Mouse (Mus musculus) forebrain, embryonic 11.5 days (tissue): ENCODE results near the gene Nudt7. TPM values are rescaled to one million over a fixed set of nuclear protein-coding genes. Genes with fewer than 3 reads are reported as not detected.

ENCODE experiments used
- ATAC-seq: fragments of 200-750 bp; cut with Nextera tagmentation; replicated peaks from 2 replicates; pipeline ENCODE4 v1.8.0; 2017; ENCODE audit warnings: moderate TSS enrichment; ENCODE audit not compliant: low FRiP score
- DNase-seq: peaks from one replicate; pipeline ENCODE4 v3.0.0-alpha.2; 2017; ENCODE audit warnings: low spot score
- H3K27ac ChIP-seq: fragments of 300-500 bp; sonication (generic); 2 replicates; pipeline ENCODE4 v1.5.1; 2014; ENCODE audit warnings: low read depth, low read length
- H3K27me3 ChIP-seq: fragments of 300-500 bp; sonication (generic); 2 replicates; pipeline ENCODE4 v1.6.1; 2014; ENCODE audit warnings: mild to moderate bottlenecking, low read length, mixed read lengths; ENCODE audit not compliant: control insufficient read depth, insufficient read depth
- H3K36me3 ChIP-seq: fragments of 300-500 bp; sonication (generic); 2 replicates; pipeline ENCODE4 v1.6.1; 2014; ENCODE audit warnings: mild to moderate bottlenecking, low read length, moderate library complexity, mixed read lengths; ENCODE audit not compliant: control insufficient read depth, insufficient read depth
- H3K4me1 ChIP-seq: fragments of 300-500 bp; sonication (generic); replicated peaks from 2 replicates; pipeline ENCODE4 v1.6.1; 2014; ENCODE audit warnings: low read length, mixed read lengths; ENCODE audit not compliant: control insufficient read depth, insufficient read depth
- H3K4me2 ChIP-seq: fragments of 300-500 bp; sonication (generic); 2 replicates; pipeline ENCODE4 v1.6.1; 2014; ENCODE audit warnings: low read depth, mild to moderate bottlenecking, low read length, moderate library complexity, mixed read lengths; ENCODE audit not compliant: severe bottlenecking
- H3K4me3 ChIP-seq: fragments of 300-500 bp; sonication (generic); 2 replicates; pipeline ENCODE4 v1.5.1; 2014; ENCODE audit warnings: low read depth, low read length
- H3K9ac ChIP-seq: fragments of 300-500 bp; sonication (generic); 2 replicates; pipeline ENCODE4 v1.6.1; 2014; ENCODE audit warnings: low read length
- H3K9me3 ChIP-seq: fragments of 300-500 bp; sonication (generic); 2 replicates; pipeline ENCODE4 v1.6.1; 2016; ENCODE audit warnings: low read length, mixed read lengths; ENCODE audit not compliant: control insufficient read depth
- WGBS: fragments of 180-500 bp; shearing (Covaris S2); extraction: QIAGEN DNeasy Blood & Tissue Kit; methylation state at CpG from one replicate; pipeline ENCODE4 v1.1.7; 2014; 5-methylcytosine and 5-hydroxymethylcytosine counted together
- polyA plus RNA-seq: library from polyadenylated mRNA; unstranded; fragments of >200 nt; fragmentation: Nextera tagmentation; extraction: Ambion mirVana; gene quantifications from 2 replicates; pipeline ENCODE4 v1.2.1, GENCODE M21; 2014

Gene Nudt7
- polyA plus RNA-seq: 9.5 and 10.6 TPM in 2 replicates

GRCm38 (mm10) chr8:114133510-114134362 is at the start of gene Nudt7:
Gene Nudt7 (plus strand): TSS chr8:114133557.
- DNase-seq: peak; percentile 93
- Histone ChIP-seq H3K36me3 (no peaks in the 10 kb centered on the region), H3K4me1 (peaks cover 4% of the 10 kb centered on the region; the same call in 1 of the 2 replicates), H3K9me3 (no peaks in the 10 kb centered on the region), H3K27me3 (no peaks in the 10 kb centered on the region), H3K27ac (no peak within 1 kb of the TSS), H3K9ac (peak within 1 kb of the TSS; percentile 67), H3K4me3 (peak within 1 kb of the TSS; percentile 45), H3K4me2 (peak within 1 kb of the TSS; percentile 71)
- WGBS: 3% methylated on average over 23 of the region's 23 CpGs
- peak; percentile 96 for ATAC-seq

GRCm38 (mm10) chr8:114087932-114088331 is 45.4 kb upstream of the Nudt7 start:
- Histone ChIP-seq H3K4me3 (no peak overlapping the region), H3K9me3 (no peaks in the 10 kb centered on the region), H3K9ac (no peak overlapping the region), H3K27ac (no peak overlapping the region), H3K4me1 (no peaks in the 10 kb centered on the region), H3K36me3 (no peaks in the 10 kb centered on the region), H3K4me2 (no peak overlapping the region), H3K27me3 (no peaks in the 10 kb centered on the region)
- WGBS: 94% methylated on average over 4 of the region's 4 CpGs
- no peak for ATAC-seq
- no peak for DNase-seq

DNA sequence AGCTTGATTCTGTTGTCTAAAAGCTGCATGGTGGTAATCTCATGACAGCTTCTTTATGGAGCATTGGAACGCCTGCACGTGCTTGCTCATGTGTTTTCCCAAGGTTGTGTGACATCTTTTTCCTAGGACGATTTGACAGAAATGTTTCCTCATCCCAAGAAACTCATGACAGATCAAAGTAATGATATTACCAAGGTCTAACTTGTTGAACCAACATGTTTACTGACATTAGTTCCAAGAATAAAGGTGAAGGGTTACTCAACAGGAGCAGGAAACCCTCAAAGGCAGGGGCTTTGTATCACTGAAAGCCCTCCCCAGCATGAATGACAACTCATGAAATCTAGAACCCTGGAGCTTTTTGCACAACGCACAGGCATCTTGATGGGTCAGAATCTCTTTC is 42.6 kb upstream of the Nudt7 start:
- Histone ChIP-seq H3K9me3 (no peaks in the 10 kb centered on the region), H3K4me1 (no peaks in the 10 kb centered on the region), H3K4me2 (no peak overlapping the region), H3K9ac (no peak overlapping the region), H3K36me3 (no peaks in the 10 kb centered on the region), H3K4me3 (no peak overlapping the region), H3K27ac (no peak overlapping the region), H3K27me3 (no peaks in the 10 kb centered on the region)
- WGBS: 85% methylated on average over 4 of the region's 4 CpGs
- ATAC-seq: no peak
- DNase-seq: no peak

DNA sequence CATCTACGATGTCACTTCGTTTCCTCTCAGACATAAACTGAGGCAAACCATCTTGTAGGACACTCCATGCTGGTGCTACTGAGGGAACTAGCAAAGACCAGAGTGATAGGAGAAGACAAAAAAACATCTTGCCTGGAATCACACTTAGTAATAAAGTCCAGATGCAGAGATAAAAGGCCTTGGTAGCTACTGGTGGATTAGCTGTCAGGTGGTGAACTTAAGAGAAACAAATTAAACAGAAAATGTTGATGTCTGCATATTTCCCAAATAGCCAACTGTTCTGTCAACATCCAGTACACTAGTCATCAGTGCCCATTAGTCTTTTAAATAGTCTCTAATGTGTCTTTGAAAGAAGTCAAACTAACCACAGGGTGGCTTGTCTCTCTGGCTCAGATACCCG is 40.0 kb upstream of the Nudt7 start:
- Histone ChIP-seq H3K27me3 (no peaks in the 10 kb centered on the region), H3K9ac (no peak overlapping the region), H3K4me3 (no peak overlapping the region), H3K36me3 (no peaks in the 10 kb centered on the region), H3K4me2 (no peak overlapping the region), H3K27ac (no peak overlapping the region), H3K9me3 (no peaks in the 10 kb centered on the region), H3K4me1 (no peaks in the 10 kb centered on the region)
- ATAC-seq (no peak), DNase-seq (no peak)
- WGBS: 91% methylated on average over 3 of the region's 3 CpGs

- 93% methylated on average over 4 of the region's 4 CpGs for WGBS
- Histone ChIP-seq H3K27ac (no peak overlapping the region), H3K4me3 (no peak overlapping the region), H3K4me1 (no peaks in the 10 kb centered on the region), H3K9ac (no peak overlapping the region), H3K36me3 (no peaks in the 10 kb centered on the region), H3K9me3 (no peaks in the 10 kb centered on the region), H3K27me3 (no peaks in the 10 kb centered on the region), H3K4me2 (no peak overlapping the region)
- DNase-seq (no peak), ATAC-seq (no peak)
Measured at GRCm38 (mm10) chr8:114094526-114094925, 38.8 kb upstream of the Nudt7 start.

DNA sequence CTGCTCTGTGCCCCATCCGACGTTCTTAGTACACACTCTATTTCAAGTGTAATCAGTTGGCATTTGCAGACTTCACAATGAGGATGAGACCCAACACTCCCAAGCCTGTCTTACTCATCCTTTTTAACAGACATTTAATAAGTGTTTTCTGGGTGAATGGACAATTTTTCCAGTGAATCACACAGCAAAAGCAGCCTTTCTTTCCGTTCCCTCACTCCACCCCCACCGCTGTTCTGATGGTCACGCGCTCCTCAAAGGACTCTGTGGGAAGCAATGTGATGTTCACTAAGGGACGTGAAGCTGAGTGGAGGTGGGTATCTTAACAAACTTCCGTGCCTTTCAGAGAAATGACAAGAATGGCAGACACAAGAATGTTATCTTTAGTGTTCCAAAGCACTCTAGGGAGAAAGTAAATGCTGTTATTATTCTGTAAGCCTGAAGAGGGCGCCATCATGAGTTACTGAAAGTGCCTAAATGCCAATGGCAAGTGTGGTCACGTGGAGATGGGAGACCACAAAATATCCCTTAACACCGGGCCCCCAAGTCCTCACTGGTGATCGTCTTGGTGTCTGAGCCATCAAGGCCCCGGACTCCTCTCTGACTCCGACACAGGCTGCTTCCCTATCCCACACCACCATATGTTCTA is 32.7 kb upstream of the Nudt7 start:
- no peaks in the 10 kb centered on the region for H3K27me3 ChIP-seq
- no peak overlapping the region for H3K9ac ChIP-seq
- ATAC-seq (no peak), DNase-seq (no peak)
- no peaks in the 10 kb centered on the region for H3K36me3 ChIP-seq
- H3K9me3 ChIP-seq: no peaks in the 10 kb centered on the region
- H3K4me3 ChIP-seq: no peak overlapping the region
- no peak overlapping the region for H3K4me2 ChIP-seq
- WGBS: 60% methylated on average over 14 of the region's 14 CpGs
- H3K27ac ChIP-seq: no peak overlapping the region
- H3K4me1 ChIP-seq: 0 out of 2 replicates have a peak, but pooled peaks cover 3% of the 10 kb centered on the region

DNA sequence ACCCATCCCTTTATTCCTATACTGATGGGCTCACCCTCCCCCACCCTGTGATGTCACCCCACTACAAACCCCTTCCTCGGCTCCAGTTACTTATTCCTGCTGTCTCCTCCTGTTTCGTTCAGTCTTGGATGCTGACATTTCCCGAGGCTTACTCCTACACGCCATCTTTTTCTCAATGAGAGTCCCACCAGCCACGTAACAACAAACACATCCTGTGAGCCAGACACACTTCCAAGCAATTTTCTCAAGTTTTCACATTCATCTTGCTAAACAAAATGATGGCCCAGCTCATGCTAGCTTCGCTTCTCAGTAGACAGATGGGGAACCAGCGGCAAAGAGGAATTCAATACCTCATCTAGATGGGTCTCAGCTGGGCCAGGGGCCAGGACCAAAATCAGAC is 30.0 kb upstream of the Nudt7 start:
- no peaks in the 10 kb centered on the region for H3K27me3 ChIP-seq
- 83% methylated on average over 7 of the region's 7 CpGs for WGBS
- DNase-seq (no peak), ATAC-seq (no peak)
- 0 out of 2 replicates have a peak, but pooled peaks cover 3% of the 10 kb centered on the region for H3K4me1 ChIP-seq
- no peak overlapping the region for H3K4me3 ChIP-seq
- no peak overlapping the region for H3K9ac ChIP-seq
- H3K4me2 ChIP-seq: no peak overlapping the region
- no peaks in the 10 kb centered on the region for H3K9me3 ChIP-seq
- H3K27ac ChIP-seq: no peak overlapping the region
- no peaks in the 10 kb centered on the region for H3K36me3 ChIP-seq

DNA sequence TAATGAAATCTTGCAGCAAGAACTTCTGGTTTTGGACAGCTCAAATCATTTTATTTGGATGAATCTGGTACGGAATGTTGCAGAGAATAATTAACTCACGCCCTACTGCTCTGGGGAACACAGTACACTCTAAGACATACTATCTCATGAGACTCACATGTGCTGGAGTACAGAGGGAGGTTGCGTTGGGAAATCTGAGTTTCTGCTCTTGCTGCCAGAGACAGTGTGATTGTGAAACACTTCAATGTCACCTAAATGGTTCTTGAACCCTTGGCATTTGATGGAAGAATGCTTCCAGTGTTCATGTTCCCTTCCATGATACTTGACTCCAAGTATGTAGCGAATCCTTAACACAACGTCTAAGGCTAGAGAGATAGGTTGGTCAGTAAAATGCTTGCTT is 27.4 kb upstream of the Nudt7 start:
- Histone ChIP-seq H3K9ac (no peak overlapping the region), H3K4me1 (no peaks in the 10 kb centered on the region), H3K9me3 (no peaks in the 10 kb centered on the region), H3K4me2 (no peak overlapping the region), H3K27ac (no peak overlapping the region), H3K4me3 (no peak overlapping the region), H3K36me3 (no peaks in the 10 kb centered on the region), H3K27me3 (no peaks in the 10 kb centered on the region)
- 92% methylated on average over 5 of the region's 5 CpGs for WGBS
- DNase-seq (no peak), ATAC-seq (no peak)
